Mouse (Mus musculus) kidney, postnatal 25 days (tissue): ENCODE results near the gene Nfasc.
A peak's percentile ranks its signal among the peaks of the same experiment; 100 is the strongest.

Experiments used
- DNase-seq, 2 experiments: peaks; one replicate each; pipeline ENCODE4 v3.0.0; 2021; ENCODE audit warnings: mixed read lengths in 2 of 2

Gene Nfasc

GRCm38 (mm10) chr1:132732307-132732706 is 9.3 kb downstream of the Nfasc start:
- no peak for DNase-seq

- no peak for DNase-seq
Measured at GRCm38 (mm10) chr1:132727548-132727947, 14.0 kb downstream of the Nfasc start.

- DNase-seq: no peak
Measured at GRCm38 (mm10) chr1:132722362-132722761, 19.2 kb downstream of the Nfasc start.

GRCm38 (mm10) chr1:132721266-132721665 is 20.3 kb downstream of the Nfasc start:
- DNase-seq: no peak

- DNase-seq: no peak
Measured at GRCm38 (mm10) chr1:132718225-132718624, 23.4 kb downstream of the Nfasc start.

- DNase-seq: no peak
Measured at GRCm38 (mm10) chr1:132715044-132715443, 26.6 kb downstream of the Nfasc start.

GRCm38 (mm10) chr1:132709419-132709818 is 32.2 kb downstream of the Nfasc start:
- DNase-seq: no peak

GRCm38 (mm10) chr1:132707301-132707700 is 34.3 kb downstream of the Nfasc start:
- DNase-seq: no peak

- no peak for DNase-seq
Measured at GRCm38 (mm10) chr1:132703467-132703866, 38.1 kb downstream of the Nfasc start.

GRCm38 (mm10) chr1:132696926-132697325 is 44.7 kb downstream of the Nfasc start:
- no peak for DNase-seq

- no peak for DNase-seq
Measured at GRCm38 (mm10) chr1:132696232-132696631, 45.4 kb downstream of the Nfasc start.

GRCm38 (mm10) chr1:132694007-132694406 is 47.6 kb downstream of the Nfasc start:
- no peak for DNase-seq

- no peak for DNase-seq
Measured at GRCm38 (mm10) chr1:132689181-132689580, 52.4 kb downstream of the Nfasc start.

- no peak for DNase-seq
Measured at GRCm38 (mm10) chr1:132678935-132679334, 62.7 kb downstream of the Nfasc start.

GRCm38 (mm10) chr1:132678076-132678475 is 63.5 kb downstream of the Nfasc start:
- DNase-seq: no peak

GRCm38 (mm10) chr1:132672704-132673103 is 68.9 kb downstream of the Nfasc start:
- DNase-seq: no peak

GRCm38 (mm10) chr1:132669200-132669599 is 72.4 kb downstream of the Nfasc start:
- peak; percentile 74 to 75 for DNase-seq

GRCm38 (mm10) chr1:132660354-132660753 is 81.2 kb downstream of the Nfasc start:
- no peak for DNase-seq

- no peak for DNase-seq
Measured at GRCm38 (mm10) chr1:132659604-132660003, 82.0 kb downstream of the Nfasc start.

GRCm38 (mm10) chr1:132655611-132656010 is 86.0 kb downstream of the Nfasc start:
- no peak for DNase-seq

GRCm38 (mm10) chr1:132654769-132655168 is 86.8 kb downstream of the Nfasc start:
- no peak for DNase-seq

- no peak for DNase-seq
Measured at GRCm38 (mm10) chr1:132653841-132654457, 87.6 kb downstream of the Nfasc start.

GRCm38 (mm10) chr1:132653161-132653560 is 88.4 kb downstream of the Nfasc start:
- DNase-seq: no peak

- DNase-seq: no peak
Measured at GRCm38 (mm10) chr1:132650680-132651079, 90.9 kb downstream of the Nfasc start.

- DNase-seq: peak in 1 of 2 experiments; percentile 8
Measured at GRCm38 (mm10) chr1:132647958-132648357, 93.6 kb downstream of the Nfasc start.
